ENCODE assay signal across 8 mouse cellular contexts in the genomic region with DNA sequence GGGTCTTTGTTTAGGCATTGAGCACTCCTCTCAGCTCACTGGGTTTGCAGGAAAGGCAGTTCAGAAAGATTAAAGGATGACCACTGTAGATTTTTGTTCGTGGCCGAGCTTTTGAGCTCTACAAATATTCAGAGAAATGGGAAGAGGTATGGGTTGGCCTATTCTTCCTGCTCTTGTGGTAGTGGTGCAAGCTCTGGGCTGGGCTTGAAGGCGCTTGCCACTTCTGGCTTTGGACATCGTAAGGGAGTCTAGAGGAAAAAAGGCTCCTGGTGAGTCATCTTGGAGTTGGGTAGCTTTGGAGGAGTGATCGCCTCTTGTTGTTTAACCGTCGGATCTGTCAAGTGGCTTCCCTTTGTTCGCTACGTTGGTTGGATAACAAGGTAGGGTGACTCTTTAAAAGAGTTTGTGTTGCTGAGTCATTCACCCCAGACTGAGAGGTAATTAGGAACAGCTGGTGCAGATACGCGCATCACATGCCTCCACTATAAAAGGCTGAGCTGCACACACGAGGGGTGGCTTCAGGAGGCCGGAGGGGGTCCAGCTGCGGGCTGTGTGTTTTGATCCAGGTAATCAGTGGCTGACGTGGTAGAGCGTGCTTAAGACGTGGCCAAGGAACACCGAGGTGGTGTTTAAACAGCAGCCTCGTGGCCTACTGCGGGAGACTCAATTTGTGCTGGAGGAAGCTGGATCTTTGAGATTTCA. TPM values are rescaled to one million over a fixed set of nuclear protein-coding genes. Genes with fewer than 3 reads are reported as not detected.
A peak's percentile ranks its signal among the peaks of the same experiment; 100 is the strongest.
DNase-seq lines count a peak whose midpoint lies in the region; ATAC-seq and TF ChIP-seq lines count a peak whose summit lies in the region.

No protein-coding gene starts in this region.

- no peaks in the 10 kb centered on the region for H3K9me3 ChIP-seq in embryonic facial prominence, embryonic 12.5 days
- H3K9me3 ChIP-seq in heart, embryonic 12.5 days (replicated peaks): no peaks in the 10 kb centered on the region
- no peaks in the 10 kb centered on the region for H3K9me3 ChIP-seq in kidney, embryonic 14.5 days (ENCODE audit: control insufficient read depth, low read length)
- no peaks in the 10 kb centered on the region for H3K9me3 ChIP-seq in lung, postnatal 0 days (ENCODE audit: low read length)

- H3K36me3 ChIP-seq in embryonic facial prominence, embryonic 12.5 days: no peaks in the 10 kb centered on the region
- no peaks in the 10 kb centered on the region for H3K36me3 ChIP-seq in heart, embryonic 12.5 days
- no peaks in the 10 kb centered on the region for H3K36me3 ChIP-seq in kidney, embryonic 14.5 days (ENCODE audit: control insufficient read depth, insufficient read depth, low read length)
- H3K36me3 ChIP-seq in lung, postnatal 0 days (ENCODE audit: insufficient read depth, low read length): no peaks in the 10 kb centered on the region

- DNase-seq in Patski (ENCODE audit: low read depth, low spot score): peak; percentile 86
- DNase-seq in lung, postnatal 0 days (ENCODE audit: low spot score): peak; percentile 93
- peak; percentile 77 for DNase-seq in yolk sac, embryonic 10.5 days (ENCODE audit: low spot score)

- peak overlapping the region; percentile 94 for H3K9ac ChIP-seq in embryonic facial prominence, embryonic 12.5 days
- H3K9ac ChIP-seq in heart, embryonic 12.5 days: peak overlapping the region; percentile 91
- H3K9ac ChIP-seq in kidney, embryonic 14.5 days (ENCODE audit: low read depth, low read length): peak overlapping the region; percentile 96
- H3K9ac ChIP-seq in lung, postnatal 0 days (replicated peaks; ENCODE audit: low read depth): peak overlapping the region; percentile 97

- peak overlapping the region; percentile 70 for H3K4me2 ChIP-seq in embryonic facial prominence, embryonic 12.5 days (replicated peaks)
- H3K4me2 ChIP-seq in heart, embryonic 12.5 days: peak overlapping the region; percentile 84
- H3K4me2 ChIP-seq in kidney, embryonic 14.5 days (replicated peaks; ENCODE audit: low read depth, low read length): peak overlapping the region; percentile 68
- H3K4me2 ChIP-seq in lung, postnatal 0 days (replicated peaks; ENCODE audit: low read depth, low read length): peak overlapping the region; percentile 62

- no peak for TF ChIP-seq POLR2A in olfactory bulb, adult 2 months (IDR thresholded peaks at IDR 0.05; ENCODE audit: insufficient read depth, low read depth, low read length)

- POLR2A ChIA-PET in Patski (lab: Charles Lee): interaction anchor here (1.0 kb wide), 1 partner anchor 20 kb away, joined by 3 read pairs; no protein-coding TSS in a partner anchor

- peak overlapping the region; percentile 90 for H3K27ac ChIP-seq in embryonic facial prominence, embryonic 12.5 days
- peak overlapping the region; percentile 92 for H3K27ac ChIP-seq in heart, embryonic 12.5 days (ENCODE audit: poor library complexity, severe bottlenecking)
- H3K27ac ChIP-seq in kidney, embryonic 14.5 days (ENCODE audit: low read depth, low read length): peak overlapping the region; percentile 86
- H3K27ac ChIP-seq in lung, postnatal 0 days (ENCODE audit: low read length): peak overlapping the region; percentile 97
- H3K27ac ChIP-seq in olfactory bulb, adult 2 months (ENCODE audit: insufficient read depth, low read depth, low read length): peak overlapping the region; percentile 78

- peak; percentile 47 for ATAC-seq in CD4-positive, CD25-positive, alpha-beta regulatory T cell, adult 4 months
- peak; percentile 64 for ATAC-seq in Patski
- peak; percentile 54 for ATAC-seq in embryonic facial prominence, embryonic 12.5 days (ENCODE audit: insufficient number of reproducible peaks, insufficient read depth, low FRiP score, low TSS enrichment)
- ATAC-seq in heart, embryonic 12.5 days (ENCODE audit: insufficient number of reproducible peaks, low FRiP score): peak; percentile 58
- peak; percentile 10; the same call in 1 of the 2 replicates for ATAC-seq in kidney, embryonic 14.5 days (ENCODE audit: low FRiP score, low TSS enrichment)
- peak; percentile 63 for ATAC-seq in lung, postnatal 0 days

- peaks cover 17% of the 10 kb centered on the region for H3K4me1 ChIP-seq in embryonic facial prominence, embryonic 12.5 days
- H3K4me1 ChIP-seq in heart, embryonic 12.5 days (replicated peaks): peaks cover 48% of the 10 kb centered on the region
- peaks cover 16% of the 10 kb centered on the region for H3K4me1 ChIP-seq in kidney, embryonic 14.5 days (ENCODE audit: control insufficient read depth, insufficient read depth, low read length)
- H3K4me1 ChIP-seq in lung, postnatal 0 days (ENCODE audit: insufficient read depth, low read depth, low read length): peaks cover 19% of the 10 kb centered on the region; the same call in 1 of the 2 replicates
- peaks cover 10% of the 10 kb centered on the region for H3K4me1 ChIP-seq in olfactory bulb, adult 2 months (ENCODE audit: control insufficient read depth, insufficient read depth, low read length)

- CTCF ChIA-PET in Patski (lab: Charles Lee): interaction anchor here (2.2 kb wide), 1 partner anchor 47 kb away, joined by 5 read pairs; no protein-coding TSS in a partner anchor

- in situ Hi-C loops in Patski (cut with MboI; ENCODE audit: low pct_unique_long_range_greater_than_20kb): no loop called here

- no peak for TF ChIP-seq CTCF in Patski (IDR thresholded peaks at IDR 0.05)
- no peak for TF ChIP-seq CTCF in lung, postnatal 0 days (IDR thresholded peaks at IDR 0.05)
- no peak for TF ChIP-seq CTCF in olfactory bulb, adult 2 months (IDR thresholded peaks at IDR 0.05; ENCODE audit: insufficient read depth, low read depth, low read length)

- peak; percentile 16; the same call in 1 of the 2 replicates for TF ChIP-seq EP300 in lung, postnatal 0 days (IDR thresholded peaks at IDR 0.05)

- WGBS in embryonic facial prominence, embryonic 12.5 days: under 1% methylated on average over 20 of the region's 20 CpGs
- under 1% methylated on average over 20 of the region's 20 CpGs for WGBS in heart, embryonic 12.5 days
- under 1% methylated on average over 20 of the region's 20 CpGs for WGBS in kidney, embryonic 14.5 days
- under 1% methylated on average over 20 of the region's 20 CpGs for WGBS in lung, postnatal 0 days
- WGBS in olfactory bulb, adult 2 months: 1% methylated on average over 20 of the region's 20 CpGs

- H3K27me3 ChIP-seq in Patski: no peaks in the 10 kb centered on the region
- no peaks in the 10 kb centered on the region for H3K27me3 ChIP-seq in embryonic facial prominence, embryonic 12.5 days
- no peaks in the 10 kb centered on the region for H3K27me3 ChIP-seq in heart, embryonic 12.5 days (replicated peaks)
- no peaks in the 10 kb centered on the region for H3K27me3 ChIP-seq in kidney, embryonic 14.5 days (ENCODE audit: control insufficient read depth, insufficient read depth, low read length)
- H3K27me3 ChIP-seq in lung, postnatal 0 days (replicated peaks; ENCODE audit: insufficient read depth, low read length): no peaks in the 10 kb centered on the region

- peak overlapping the region; percentile 74 for H3K4me3 ChIP-seq in embryonic facial prominence, embryonic 12.5 days
- H3K4me3 ChIP-seq in heart, embryonic 12.5 days: peak overlapping the region; percentile 83
- peak overlapping the region; percentile 87 for H3K4me3 ChIP-seq in kidney, embryonic 14.5 days (ENCODE audit: low read length)
- peak overlapping the region; percentile 90 for H3K4me3 ChIP-seq in lung, postnatal 0 days (ENCODE audit: low read depth, low read length)
- H3K4me3 ChIP-seq in olfactory bulb, adult 2 months (ENCODE audit: insufficient read depth, low read depth, low read length): peak overlapping the region; percentile 93

RNA-seq across cellular contexts. Expression of a gene that starts 1.1 kb away (rescaled TPM):
- 1 to 10 TPM; 3.4 to 3.9 TPM for polyA plus RNA-seq in CD4-positive, CD25-positive, alpha-beta regulatory T cell, adult 4 months (2017; shearing (Covaris generic))
- polyA plus RNA-seq in Patski (2021): 12.9 TPM
- 21.5 and 22.4 TPM in 2 replicates for polyA plus RNA-seq in embryonic facial prominence, embryonic 12.5 days (2016; fragmentation: Nextera tagmentation; extraction: Ambion mirVana)
- 9.6 and 11.6 TPM in 2 replicates for polyA plus RNA-seq in heart, embryonic 12.5 days (2016; fragmentation: Nextera tagmentation; extraction: Ambion mirVana)
- polyA plus RNA-seq in kidney, embryonic 14.5 days (2014; fragmentation: Nextera tagmentation; extraction: Ambion mirVana): 9.8 and 19.6 TPM in 2 replicates
- 13.1 and 13.7 TPM in 2 replicates for polyA plus RNA-seq in lung, postnatal 0 days (2015; fragmentation: Nextera tagmentation; extraction: Ambion mirVana)
- not detected in 2 replicates for polyA plus RNA-seq in olfactory bulb, adult 2 months (2012; ENCODE audit: insufficient read depth, insufficient read length, low replicate concordance, missing spikeins)

Comparison
In these comparisons a context has a peak if more than half of its experiments do, and no peak if none do; other contexts are left out.
1. Peak in every context shown above with its lines: DNase-seq, ATAC-seq, H3K4me3 ChIP-seq and H3K27ac ChIP-seq.
2. ATAC-seq: peak in every context shown above with its lines; median percentile 64 in Patski; 63 in lung, postnatal 0 days; 58 in heart, embryonic 12.5 days; 54 in embryonic facial prominence, embryonic 12.5 days; 47 in CD4-positive, CD25-positive, alpha-beta regulatory T cell, adult 4 months; 10 in kidney, embryonic 14.5 days.